Mouse (Mus musculus) olfactory bulb, adult 2 months (tissue): ENCODE measurements around the gene Akap6.

Source experiments
- CTCF ChIP-seq: fragments of 200-500 bp; IDR thresholded peaks from 2 replicates; pipeline ENCODE4 v1.5.1; 2012; ENCODE audit warnings: low read depth, mild to moderate bottlenecking, low read length, moderate library complexity; ENCODE audit not compliant: insufficient read depth
- POLR2A ChIP-seq: fragments of 200-500 bp; IDR thresholded peaks from 2 replicates; pipeline ENCODE4 v1.6.1; 2012; ENCODE audit warnings: mild to moderate bottlenecking, low read depth, low read length, moderate library complexity; ENCODE audit not compliant: insufficient read depth

GRCm38 (mm10) chr12:52957994-52958393 lies 258.8 kb downstream of the Akap6 start:
- TF ChIP-seq CTCF (no peak), POLR2A (no peak)
